ENCODE assay signal across 1 mouse cellular context in genomic region chr4:106861871-106862270, GRCm38 (mm10).
TF ChIP-seq lines count a peak whose summit lies in the region.

No protein-coding gene starts in this region.

TF ChIP-seq in ES-E14, 5 proteins besides CTCF, POLR2A, EP300 and RAD21 (continued from another document):
- no peak for TF ChIP-seq HCFC1 (IDR thresholded peaks at IDR 0.05; ENCODE audit: borderline replicate concordance, insufficient read depth, low read length)
- no peak for TF ChIP-seq MAFK (IDR thresholded peaks at IDR 0.05; ENCODE audit: insufficient read depth, low read depth, low read length)
